Mouse (Mus musculus): ENCODE measurements at regions not wholly inside any gene's neighbourhood (a gene's known extent, or its start where the extent isn't known, plus 50 kb on each side); places are given as distances from the start of the nearest gene placed in this dataset.
A peak's percentile ranks its signal among the peaks of the same experiment; 100 is the strongest.

DNA sequence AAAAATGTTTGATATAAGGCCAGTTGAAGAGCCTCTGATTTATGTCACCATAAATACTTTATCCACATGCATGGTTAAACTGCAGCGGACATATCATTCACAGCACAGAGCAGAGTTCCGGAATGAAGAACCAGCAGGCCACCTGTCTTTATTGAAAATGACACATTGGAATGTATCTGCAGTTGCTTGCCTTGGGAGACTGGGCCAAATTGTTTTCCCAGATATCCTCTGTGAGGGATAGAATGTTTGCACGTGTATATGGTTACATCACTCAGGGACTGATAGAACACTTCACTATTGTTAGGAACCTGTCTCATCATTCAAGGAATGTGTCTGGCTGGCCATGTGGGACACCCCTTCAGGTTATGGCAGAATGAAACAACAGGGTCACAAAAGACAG is 585.3 kb upstream of the Adgrl2 start:
- H3K4me3 ChIP-seq: no peak overlapping the region
- intact Hi-C loops (cut with DNase I): no loop called here
- H3K27ac ChIP-seq: no peak overlapping the region
- no peak for DNase-seq
- no peak for TF ChIP-seq CTCF (IDR thresholded peaks at IDR 0.05)

DNA sequence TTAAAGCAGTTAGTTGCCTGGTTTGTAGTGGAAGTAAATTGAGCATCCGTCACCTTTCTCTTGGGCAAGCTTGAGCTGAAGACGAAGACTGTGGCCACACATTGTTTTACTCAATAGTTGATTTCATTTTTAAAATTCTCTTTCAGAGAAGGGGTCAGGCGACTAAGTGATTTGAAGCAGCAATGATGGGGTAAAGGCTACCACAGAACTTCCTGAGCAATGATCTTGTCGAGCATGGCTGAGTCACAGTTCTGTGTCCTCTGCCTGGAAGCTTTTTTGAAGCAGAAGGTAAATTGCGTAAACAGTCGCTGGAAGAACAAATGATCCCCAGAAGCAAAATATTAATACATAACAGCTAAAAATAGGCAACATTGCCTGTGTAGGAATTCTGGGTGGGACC is 576.5 kb upstream of the Adgrl2 start:
- Histone ChIP-seq H3K4me3 (no peak overlapping the region), H3K27ac (no peak overlapping the region)
- TF ChIP-seq CTCF (IDR thresholded peaks at IDR 0.05): no peak
- no peak for DNase-seq
- intact Hi-C loops (cut with DNase I): no loop called here

DNA sequence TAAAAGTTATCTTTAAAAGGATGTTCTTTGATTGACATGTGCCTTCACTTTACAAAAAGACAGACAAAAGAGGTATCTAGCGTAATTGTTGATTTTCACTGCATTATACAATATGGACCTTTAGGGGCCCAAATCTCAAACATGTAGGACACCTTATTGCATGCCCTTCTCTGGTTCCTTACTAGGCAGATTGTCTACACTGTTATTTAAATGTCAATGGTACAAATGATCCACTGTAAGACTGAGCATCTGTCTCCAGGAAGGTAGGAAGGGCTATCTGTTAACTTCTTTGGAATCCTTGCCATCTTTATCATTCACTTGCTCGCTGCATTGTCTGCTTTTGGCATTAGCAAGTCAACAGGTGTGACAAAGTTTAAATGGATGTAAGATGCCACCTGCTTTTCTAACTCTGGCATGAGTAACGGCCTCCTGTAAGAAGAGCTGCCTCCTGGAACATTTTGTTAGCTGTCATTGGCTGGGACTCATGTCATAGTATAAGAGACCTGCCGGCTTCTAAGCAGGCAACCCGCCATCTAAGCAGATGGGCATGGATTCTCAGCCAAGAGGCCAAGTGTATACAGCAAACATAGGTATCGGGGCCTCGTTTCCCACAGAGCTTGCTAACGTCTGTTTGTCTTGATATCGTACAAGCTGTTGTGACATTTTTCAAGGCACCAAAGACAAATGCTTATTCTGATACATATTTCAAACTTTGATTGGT is 560.0 kb upstream of the Adgrl2 start:
- no peak overlapping the region for H3K27ac ChIP-seq
- H3K4me3 ChIP-seq: no peak overlapping the region
- intact Hi-C loops (cut with DNase I): no loop called here
- DNase-seq: no peak
- TF ChIP-seq CTCF (IDR thresholded peaks at IDR 0.05): no peak

DNA sequence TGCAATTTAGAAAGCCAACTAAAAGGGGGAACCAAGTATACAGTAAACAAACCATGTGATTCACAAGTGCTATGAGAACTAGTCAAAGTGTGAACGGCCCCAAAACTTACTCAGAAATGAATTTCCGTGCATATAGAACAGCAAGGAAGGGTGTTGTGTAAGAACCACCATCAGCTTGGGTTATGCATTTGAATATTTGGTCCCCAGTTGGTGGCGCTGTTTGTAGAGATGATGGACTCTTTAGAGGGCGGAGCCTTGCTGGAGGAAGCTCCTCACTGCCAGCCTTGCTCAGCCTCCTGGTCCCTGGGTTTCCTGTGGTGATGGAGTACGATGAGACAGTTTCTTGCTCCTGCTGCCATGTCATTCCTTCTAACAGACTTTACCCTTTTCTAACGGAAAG is 556.7 kb upstream of the Adgrl2 start:
- Histone ChIP-seq H3K27ac (no peak overlapping the region), H3K4me3 (no peak overlapping the region)
- intact Hi-C loops (cut with DNase I): no loop called here
- DNase-seq: no peak
- no peak for TF ChIP-seq CTCF (IDR thresholded peaks at IDR 0.05)

DNA sequence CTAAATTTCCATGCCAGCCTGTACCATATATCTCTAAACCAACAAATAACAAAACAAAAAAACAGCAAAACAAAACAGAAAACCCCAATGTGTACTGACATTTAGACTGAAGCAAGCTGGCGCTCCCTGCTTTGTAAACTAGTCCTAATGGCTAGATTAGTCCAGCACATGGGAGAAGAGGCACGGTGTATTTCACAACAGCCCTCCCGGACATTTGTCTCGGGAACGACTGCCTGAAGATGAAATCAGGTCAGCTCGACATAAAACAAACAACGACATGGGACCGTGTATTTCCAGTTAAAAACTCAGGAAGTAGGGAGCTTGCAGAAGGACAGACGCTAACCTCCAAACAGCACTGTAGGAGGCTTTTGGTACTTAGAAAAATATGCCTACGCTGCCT is 555.9 kb upstream of the Adgrl2 start:
- no peak for TF ChIP-seq CTCF (IDR thresholded peaks at IDR 0.05)
- H3K4me3 ChIP-seq: no peak overlapping the region
- intact Hi-C loops (cut with DNase I): no loop called here
- no peak overlapping the region for H3K27ac ChIP-seq
- no peak for DNase-seq

DNA sequence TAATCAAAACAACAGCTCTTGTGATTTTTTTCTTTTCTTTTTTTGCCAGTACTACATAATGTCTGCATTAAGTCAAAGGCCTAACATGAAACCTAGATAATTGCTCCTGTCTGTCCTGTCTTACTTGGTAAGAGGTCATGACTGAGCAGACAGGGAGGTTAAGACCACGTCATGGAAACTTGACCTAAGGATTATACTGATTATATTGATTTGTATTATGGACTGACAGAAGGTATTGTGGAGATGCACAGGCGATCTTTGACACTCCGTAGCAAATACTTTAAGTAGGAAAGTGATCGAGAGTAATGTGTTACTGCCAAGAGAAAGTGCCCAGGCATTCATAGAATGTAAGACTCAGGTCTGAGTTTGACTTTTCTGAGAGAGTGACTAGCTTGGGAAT is 543.8 kb upstream of the Adgrl2 start:
- intact Hi-C loops (cut with DNase I): no loop called here
- DNase-seq: no peak
- TF ChIP-seq CTCF (IDR thresholded peaks at IDR 0.05): no peak

DNA sequence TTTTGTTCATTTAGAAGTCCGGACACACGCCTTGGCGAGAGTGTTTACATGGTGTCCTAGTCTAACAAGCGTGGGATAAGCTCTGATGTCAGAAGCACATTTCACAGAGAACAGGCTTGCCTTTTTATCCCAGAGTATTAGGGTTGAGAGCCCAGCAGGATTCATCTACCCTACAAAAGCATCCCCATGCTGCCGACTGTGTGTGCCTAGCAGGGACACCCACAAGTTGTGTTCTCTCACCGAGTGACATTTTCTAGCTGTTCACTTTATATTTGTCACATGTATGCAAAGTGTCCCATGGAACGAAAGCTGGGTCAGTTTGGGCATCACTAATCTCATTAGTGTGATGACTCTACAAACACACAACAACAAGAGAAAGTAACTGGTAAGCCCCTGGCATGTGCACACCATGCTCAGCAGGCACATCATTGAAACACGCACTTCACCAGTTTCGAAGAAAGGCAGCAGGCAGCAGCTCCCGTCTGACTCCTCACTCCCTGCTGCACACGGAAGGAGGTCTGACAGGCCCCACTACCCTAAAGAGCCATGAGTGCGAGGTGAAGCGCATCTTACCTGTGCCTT is 539.8 kb upstream of the Adgrl2 start:
- TF ChIP-seq CTCF (IDR thresholded peaks at IDR 0.05): no peak
- intact Hi-C loops (cut with DNase I): no loop called here
- no peak overlapping the region for H3K27ac ChIP-seq
- H3K4me3 ChIP-seq: no peak overlapping the region
- no peak for DNase-seq

More for the DNA sequence above, 543.8 kb upstream of the Adgrl2 start:
- Histone ChIP-seq H3K27ac (no peak overlapping the region), H3K4me3 (no peak overlapping the region)

DNA sequence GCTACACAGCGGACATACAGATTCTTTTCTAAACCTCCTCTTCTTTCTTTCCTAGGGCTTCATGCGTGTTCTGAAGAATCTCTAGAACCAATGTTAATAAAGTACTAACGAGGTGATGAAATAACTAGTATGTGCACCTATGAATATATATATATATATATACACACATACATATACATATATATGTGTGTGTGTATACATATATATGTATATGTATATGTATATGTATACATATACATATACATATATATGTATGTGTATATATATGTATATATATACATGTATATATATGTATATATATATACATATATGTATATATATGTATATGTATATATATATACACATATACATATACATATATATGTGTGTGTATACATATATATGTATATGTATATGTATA is 536.2 kb upstream of the Adgrl2 start:
- H3K4me3 ChIP-seq: no peak overlapping the region
- H3K27ac ChIP-seq: no peak overlapping the region
- TF ChIP-seq CTCF (IDR thresholded peaks at IDR 0.05): no peak
- intact Hi-C loops (cut with DNase I): no loop called here
- no peak for DNase-seq

DNA sequence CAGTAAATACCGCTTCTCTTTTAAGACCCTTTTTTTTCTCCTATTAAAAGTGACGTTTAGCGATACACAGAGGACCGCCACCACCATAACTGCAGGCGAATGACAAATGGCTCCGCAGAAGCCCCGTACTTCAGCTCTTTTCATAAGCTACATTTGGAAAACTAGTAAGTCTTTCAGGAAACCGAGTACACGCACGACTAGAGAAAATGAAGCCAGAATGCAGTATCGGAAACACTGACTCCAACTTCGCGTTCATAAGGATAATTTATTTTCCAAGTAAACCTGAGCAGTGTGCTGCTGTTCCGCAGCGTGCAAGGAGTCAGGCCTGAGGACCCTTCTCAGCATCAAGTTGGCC is 529.2 kb upstream of the Adgrl2 start:
- no peak for DNase-seq
- intact Hi-C loops (cut with DNase I): no loop called here
- Histone ChIP-seq H3K27ac (no peak overlapping the region), H3K4me3 (peak overlapping the region; percentile 60)
- TF ChIP-seq CTCF (IDR thresholded peaks at IDR 0.05): no peak

DNA sequence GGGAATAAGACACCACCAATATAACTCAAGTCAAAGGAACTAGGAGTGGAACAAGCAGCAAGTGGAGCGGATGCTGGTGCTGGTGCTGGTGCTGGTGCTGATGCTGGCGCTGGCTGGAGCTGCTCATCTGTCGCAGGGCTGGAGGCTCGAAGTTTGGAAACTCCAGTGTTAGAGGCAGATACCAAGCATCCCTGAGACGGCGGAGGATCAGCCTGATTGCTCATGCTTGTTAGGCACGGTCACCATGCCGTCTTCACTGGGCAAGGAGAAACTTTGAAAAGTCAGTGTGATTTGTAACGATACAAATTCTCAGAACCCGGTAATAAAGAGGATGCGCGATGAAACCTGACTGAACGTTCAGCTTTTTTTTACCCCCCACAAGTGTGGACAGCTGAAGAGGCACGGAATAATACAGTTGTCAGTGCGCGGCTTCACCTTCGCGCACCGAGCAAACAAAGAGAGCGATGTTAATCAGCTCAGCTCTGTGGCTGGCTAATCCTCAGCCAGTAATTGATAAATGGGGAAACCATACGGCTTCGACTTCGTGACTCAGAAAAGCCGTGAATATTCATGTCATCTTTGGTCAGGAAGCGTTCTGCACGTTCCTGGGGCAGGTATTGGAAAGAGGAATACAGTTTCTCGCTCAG is 528.7 kb upstream of the Adgrl2 start:
- Histone ChIP-seq H3K27ac (no peak overlapping the region), H3K4me3 (peak overlapping the region; percentile 60)
- no peak for TF ChIP-seq CTCF (IDR thresholded peaks at IDR 0.05)
- intact Hi-C loops (cut with DNase I): no loop called here
- DNase-seq: no peak

DNA sequence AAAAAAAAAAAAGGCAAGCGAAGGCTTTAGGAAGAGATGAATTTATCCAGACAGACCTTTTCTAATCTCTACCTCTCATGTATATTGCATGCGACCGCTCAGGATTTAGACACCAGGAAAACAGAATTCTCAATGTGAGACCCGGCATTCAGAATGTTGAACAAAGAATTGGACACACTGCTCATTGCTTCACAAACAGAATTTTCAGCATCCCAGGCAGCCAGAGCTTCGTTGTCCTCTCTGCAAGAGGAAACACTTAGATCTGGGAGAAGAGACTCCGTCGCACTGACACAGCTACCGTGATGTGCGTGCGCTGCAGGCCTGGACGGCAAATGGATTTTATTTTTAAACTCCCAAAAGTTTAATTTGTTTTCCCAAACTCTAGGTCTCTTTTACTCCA is 527.2 kb upstream of the Adgrl2 start:
- intact Hi-C loops (cut with DNase I): no loop called here
- DNase-seq: no peak
- Histone ChIP-seq H3K27ac (no peak overlapping the region), H3K4me3 (no peak overlapping the region)
- no peak for TF ChIP-seq CTCF (IDR thresholded peaks at IDR 0.05)

DNA sequence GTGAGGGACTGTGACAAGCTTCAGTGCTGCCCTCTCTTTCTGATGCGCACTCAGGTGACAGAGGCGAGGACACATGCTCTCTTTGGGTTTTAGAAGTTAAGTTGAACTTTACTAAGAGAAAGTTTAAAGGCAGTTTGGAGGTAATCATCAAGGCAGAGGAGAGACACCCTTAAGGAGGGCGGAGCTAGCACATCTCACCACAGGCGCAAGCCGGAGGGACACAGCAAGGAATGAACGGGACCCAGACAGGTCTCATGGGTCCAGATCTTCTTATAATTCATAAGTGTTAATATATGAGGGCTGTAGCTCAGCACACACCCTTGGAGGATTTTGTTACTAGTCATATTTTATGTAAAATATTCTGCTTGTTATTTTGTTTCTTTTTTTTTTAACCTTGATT is 518.8 kb upstream of the Adgrl2 start:
- no peak for DNase-seq
- H3K4me3 ChIP-seq: no peak overlapping the region

DNA sequence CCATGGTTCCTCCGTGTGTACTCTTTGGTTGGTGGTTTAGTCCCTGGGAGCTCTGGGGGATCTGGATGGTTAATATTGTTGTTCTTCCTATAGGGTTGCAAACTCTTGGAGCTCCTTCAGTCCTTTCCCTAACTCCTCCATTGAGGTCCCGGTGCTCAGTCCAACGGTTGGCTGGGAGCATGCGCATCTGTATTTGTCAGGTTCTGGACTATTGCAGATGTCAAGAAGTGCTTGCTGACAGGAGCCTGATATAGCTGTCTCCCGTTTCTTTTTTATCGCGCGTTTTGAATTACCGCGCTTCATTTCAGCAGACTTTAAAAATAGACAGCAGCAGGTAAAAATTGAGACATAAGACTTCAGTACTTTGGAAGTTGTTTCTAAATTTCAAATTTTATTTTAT is 518.3 kb upstream of the Adgrl2 start:
- no peak for DNase-seq
- H3K27ac ChIP-seq: no peak overlapping the region
- intact Hi-C loops (cut with DNase I): no loop called here

More for the DNA sequence above, 518.8 kb upstream of the Adgrl2 start:
- H3K27ac ChIP-seq: no peak overlapping the region
- intact Hi-C loops (cut with DNase I): no loop called here
- no peak for TF ChIP-seq CTCF (IDR thresholded peaks at IDR 0.05)

DNA sequence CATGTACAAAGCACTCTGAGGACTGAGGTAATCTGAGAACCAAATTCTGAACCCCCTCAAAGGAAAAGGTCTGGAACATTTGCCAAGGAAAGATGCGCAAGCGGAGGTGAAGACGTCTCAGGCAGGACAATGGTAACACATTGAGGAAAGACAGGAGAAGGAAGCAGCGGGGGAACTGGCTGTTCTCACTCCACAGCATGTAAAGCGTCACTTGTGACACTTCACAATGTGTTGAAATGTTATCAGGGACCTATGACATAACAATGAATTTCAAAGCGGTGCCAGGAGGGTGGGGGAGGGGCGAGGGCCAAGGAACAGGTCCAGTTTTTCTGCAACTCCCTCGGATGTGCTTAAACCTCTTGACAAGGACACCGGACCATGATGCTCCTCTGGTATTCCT is 515.3 kb upstream of the Adgrl2 start:
- TF ChIP-seq CTCF (IDR thresholded peaks at IDR 0.05): no peak
- Histone ChIP-seq H3K27ac (no peak overlapping the region), H3K4me3 (no peak overlapping the region)
- DNase-seq: no peak
- intact Hi-C loops (cut with DNase I): no loop called here

More for the DNA sequence above, 518.3 kb upstream of the Adgrl2 start:
- no peak for TF ChIP-seq CTCF (IDR thresholded peaks at IDR 0.05)
- H3K4me3 ChIP-seq: no peak overlapping the region

Measured in gastrocnemius, adult 2 months (tissue).